Mouse (Mus musculus) small intestine, adult 2 months (tissue): ENCODE results near the gene Reln. TPM values are rescaled to one million over a fixed set of nuclear protein-coding genes. Genes with fewer than 3 reads are reported as not detected.
A peak's percentile ranks its signal among the peaks of the same experiment; 100 is the strongest.

Experiments
- H3K27ac ChIP-seq: fragments of 200-500 bp; 2 replicates; pipeline ENCODE4 v1.5.1; 2012; ENCODE audit warnings: low read depth, low read length, control low read depth, inconsistent platforms; ENCODE audit not compliant: insufficient read depth
- H3K27me3 ChIP-seq: fragments of 200-500 bp; 2 replicates; pipeline ENCODE4 v1.6.1; 2012; ENCODE audit warnings: mild to moderate bottlenecking, moderate library complexity, low read length, inconsistent platforms; ENCODE audit not compliant: control insufficient read depth, insufficient read depth
- H3K36me3 ChIP-seq: fragments of 200-500 bp; 2 replicates; pipeline ENCODE4 v1.6.1; 2012; ENCODE audit warnings: mild to moderate bottlenecking, low read length, control low read depth, inconsistent platforms; ENCODE audit not compliant: control insufficient read depth, insufficient read depth
- H3K4me1 ChIP-seq: fragments of 200-500 bp; 2 replicates; pipeline ENCODE4 v1.6.1; 2012; ENCODE audit warnings: low read length, inconsistent platforms, mixed read lengths; ENCODE audit not compliant: control insufficient read depth, insufficient read depth, insufficient read length
- H3K4me3 ChIP-seq: fragments of 200-500 bp; 2 replicates; pipeline ENCODE4 v1.5.1; 2012; ENCODE audit warnings: low read depth, mild to moderate bottlenecking, control low read depth, inconsistent platforms, low read length, moderate library complexity
- CTCF ChIP-seq: fragments of 200-500 bp; IDR thresholded peaks from 2 replicates; pipeline ENCODE4 v1.5.1; 2012; ENCODE audit warnings: low read depth, mild to moderate bottlenecking, control low read depth, inconsistent platforms, low read length, moderate library complexity, mixed read lengths; ENCODE audit not compliant: insufficient replicate concordance, insufficient read length; ENCODE audit errors: extremely low read depth
- POLR2A ChIP-seq: fragments of 200-500 bp; IDR thresholded peaks from 2 replicates; pipeline ENCODE4 v1.6.1; 2012; ENCODE audit warnings: low read depth, mild to moderate bottlenecking, control low read depth, inconsistent platforms, low read length, moderate library complexity
- WGBS: fragments of 180-500 bp; shearing (Covaris S2); methylation state at CpG from one replicate; pipeline ENCODE4 v1.1.7; 2018; 5-methylcytosine and 5-hydroxymethylcytosine counted together
- polyA plus RNA-seq: library from polyadenylated mRNA; depleted of rRNA; stranded (reverse); fragments of >200 nt; gene quantifications from 2 replicates; pipeline ENCODE4 v1.2.3, GENCODE M21; 2012

Gene Reln
- polyA plus RNA-seq, 1 experiment: 15.3 TPM

DNA sequence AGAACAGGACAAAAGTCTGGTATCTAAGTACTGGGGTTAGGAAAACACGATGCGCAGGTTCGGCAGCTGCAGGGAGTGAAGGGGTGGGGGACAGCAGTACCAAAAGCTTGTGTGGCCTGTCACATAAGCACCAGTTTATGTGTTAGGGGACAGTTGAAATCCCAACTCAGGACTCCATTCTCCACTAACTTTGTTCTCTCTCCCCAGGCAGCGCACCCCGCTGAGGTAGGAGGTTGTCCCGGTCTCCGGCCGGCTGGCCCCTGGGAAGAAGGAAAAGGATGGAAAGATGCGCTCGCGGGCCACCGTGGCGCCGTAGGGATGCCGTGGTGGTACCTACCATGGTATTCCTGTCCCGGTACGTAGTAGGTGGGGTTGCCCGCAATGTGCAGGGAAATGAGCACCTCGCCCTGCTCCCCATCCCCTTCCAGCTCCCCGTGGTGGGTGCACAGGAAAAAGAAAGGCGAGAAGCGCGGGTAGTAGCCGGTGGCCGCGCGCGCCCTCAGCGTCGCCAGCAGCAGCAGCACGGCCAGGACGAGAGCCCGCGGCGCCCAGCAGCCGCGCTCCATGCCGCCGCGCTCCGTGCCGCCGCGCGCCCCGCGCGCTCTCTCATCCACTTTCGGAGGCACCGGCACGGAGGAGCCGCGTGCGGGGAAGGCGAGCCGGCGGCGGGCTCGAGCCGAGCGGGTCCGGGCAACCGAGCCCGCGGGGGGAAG lies 503 bp downstream of the Reln start:
- peaks cover 23% of the 10 kb centered on the region for H3K27me3 ChIP-seq
- H3K4me3 ChIP-seq: peak overlapping the region; percentile 47
- H3K36me3 ChIP-seq: no peaks in the 10 kb centered on the region
- TF ChIP-seq CTCF: no peak
- TF ChIP-seq POLR2A: no peak
- no peaks in the 10 kb centered on the region for H3K4me1 ChIP-seq
- 3% methylated on average over 65 of the region's 65 CpGs for WGBS
- H3K27ac ChIP-seq: no peak overlapping the region

DNA sequence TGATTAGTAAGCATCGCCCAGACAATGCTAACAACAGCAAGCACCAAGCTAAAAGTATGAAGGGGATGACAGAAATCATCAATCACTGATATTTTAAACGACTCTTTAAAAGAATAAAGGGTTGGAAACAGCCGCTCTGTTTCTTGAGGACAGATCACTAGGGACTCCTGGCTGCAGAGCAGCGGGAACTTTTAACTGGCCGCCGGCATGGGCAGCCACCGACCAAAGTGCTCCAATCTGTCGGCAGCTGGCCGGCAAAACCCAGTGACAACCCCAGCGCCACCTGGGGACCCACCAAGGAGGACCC lies 1.0 kb downstream of the Reln start:
- no peak for TF ChIP-seq POLR2A
- TF ChIP-seq CTCF: no peak
- no peak overlapping the region for H3K27ac ChIP-seq
- 4% methylated on average over 10 of the region's 10 CpGs for WGBS
- H3K4me1 ChIP-seq: no peaks in the 10 kb centered on the region
- peaks cover 23% of the 10 kb centered on the region for H3K27me3 ChIP-seq
- H3K4me3 ChIP-seq: peak overlapping the region; percentile 47; the same call in 1 of the 2 replicates
- H3K36me3 ChIP-seq: no peaks in the 10 kb centered on the region

DNA sequence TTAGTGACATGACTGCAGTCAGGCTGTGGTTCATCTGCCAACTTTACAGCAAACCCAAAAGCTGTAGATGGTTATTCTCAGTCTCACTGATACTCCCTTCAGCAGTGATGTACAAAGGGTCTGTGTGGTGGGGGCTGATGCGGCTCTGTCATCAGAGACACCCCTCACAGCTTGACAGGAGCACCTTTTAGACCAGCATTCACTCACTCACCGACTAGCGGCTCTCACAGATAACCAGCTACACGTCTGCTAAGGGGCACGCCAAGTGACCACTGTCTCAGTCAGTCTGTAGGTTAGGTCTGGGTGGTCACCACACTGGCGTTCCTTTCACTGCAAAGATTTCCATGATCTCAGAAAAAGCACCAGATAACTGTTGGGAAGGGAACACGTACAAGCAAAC lies 2.0 kb downstream of the Reln start:
- TF ChIP-seq POLR2A: no peak
- no peak for TF ChIP-seq CTCF
- Histone ChIP-seq H3K4me3 (no peak overlapping the region), H3K4me1 (no peaks in the 10 kb centered on the region), H3K27ac (no peak overlapping the region), H3K36me3 (no peaks in the 10 kb centered on the region), H3K27me3 (peaks cover 23% of the 10 kb centered on the region)
- WGBS: 65% methylated on average over 7 of the region's 7 CpGs

DNA sequence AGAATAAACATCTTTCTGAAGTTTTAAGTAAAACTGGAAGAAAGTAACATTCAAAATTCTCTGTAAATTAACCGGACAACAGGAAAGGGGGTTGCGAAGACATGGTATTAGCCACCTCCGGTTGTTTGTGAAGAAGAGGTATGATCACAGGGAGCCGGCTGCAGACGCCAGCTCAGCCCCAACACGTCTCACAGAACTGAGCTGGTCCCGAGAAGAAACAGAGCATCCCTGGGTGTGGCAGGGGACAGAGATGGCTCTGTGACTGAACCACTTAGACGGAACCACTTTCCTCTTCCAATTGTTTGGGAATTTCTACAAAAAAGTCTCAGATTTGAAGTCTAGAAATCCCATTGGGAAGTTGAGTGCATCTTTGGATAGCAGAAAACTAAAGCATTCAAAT lies 3.5 kb downstream of the Reln start:
- Histone ChIP-seq H3K27me3 (peaks cover 21% of the 10 kb centered on the region), H3K36me3 (no peaks in the 10 kb centered on the region), H3K4me1 (no peaks in the 10 kb centered on the region), H3K27ac (no peak overlapping the region), H3K4me3 (no peak overlapping the region)
- no peak for TF ChIP-seq CTCF
- no peak for TF ChIP-seq POLR2A
- 85% methylated on average over 8 of the region's 8 CpGs for WGBS

DNA sequence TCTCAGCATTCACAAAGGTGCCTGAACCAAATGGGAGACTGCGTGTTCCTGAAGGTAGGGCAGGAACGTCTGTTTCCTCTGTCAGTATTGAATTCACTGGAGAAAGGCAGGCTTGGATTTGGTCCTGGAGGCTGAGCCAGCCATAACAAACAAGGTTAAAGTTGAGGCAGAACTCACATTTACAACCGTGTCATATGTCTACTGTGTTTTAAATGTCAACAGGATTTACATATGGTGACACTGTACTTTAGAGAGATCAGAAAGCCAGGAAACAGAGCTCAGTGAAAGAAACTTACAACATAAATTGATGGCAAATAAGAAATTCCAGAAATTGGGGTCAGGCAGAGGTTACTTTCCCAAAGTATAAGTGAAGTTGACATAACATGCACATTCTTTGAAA lies 9.1 kb downstream of the Reln start:
- Histone ChIP-seq H3K36me3 (no peaks in the 10 kb centered on the region), H3K4me1 (no peaks in the 10 kb centered on the region), H3K27ac (no peak overlapping the region), H3K4me3 (no peak overlapping the region), H3K27me3 (no peaks in the 10 kb centered on the region)
- TF ChIP-seq CTCF: no peak
- 60% methylated on average over 3 of the region's 3 CpGs for WGBS

DNA sequence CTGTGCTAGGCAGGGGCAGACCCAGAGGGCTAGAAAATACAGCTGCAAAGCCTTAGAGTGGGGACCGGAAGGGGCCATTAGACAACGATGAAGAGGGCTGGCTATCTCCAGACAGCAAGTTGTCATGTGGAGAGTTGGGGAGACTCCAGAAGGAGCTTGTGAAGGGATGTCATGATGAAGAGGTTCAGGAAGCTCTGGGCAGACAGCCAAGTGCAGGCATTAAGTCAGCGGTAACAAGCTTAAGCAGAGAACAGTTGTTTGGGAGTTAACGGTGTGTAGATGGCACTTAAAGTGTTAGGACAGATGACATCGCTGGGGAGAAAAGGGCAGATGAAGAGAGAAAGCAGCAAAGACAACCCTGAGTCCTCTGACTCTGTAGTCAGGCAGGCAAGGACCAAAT lies 13.7 kb downstream of the Reln start:
- Histone ChIP-seq H3K27me3 (no peaks in the 10 kb centered on the region), H3K4me1 (no peaks in the 10 kb centered on the region), H3K36me3 (no peaks in the 10 kb centered on the region), H3K27ac (no peak overlapping the region), H3K4me3 (no peak overlapping the region)
- TF ChIP-seq CTCF (no peak), POLR2A (no peak)
- 67% methylated on average over 5 of the region's 5 CpGs for WGBS

DNA sequence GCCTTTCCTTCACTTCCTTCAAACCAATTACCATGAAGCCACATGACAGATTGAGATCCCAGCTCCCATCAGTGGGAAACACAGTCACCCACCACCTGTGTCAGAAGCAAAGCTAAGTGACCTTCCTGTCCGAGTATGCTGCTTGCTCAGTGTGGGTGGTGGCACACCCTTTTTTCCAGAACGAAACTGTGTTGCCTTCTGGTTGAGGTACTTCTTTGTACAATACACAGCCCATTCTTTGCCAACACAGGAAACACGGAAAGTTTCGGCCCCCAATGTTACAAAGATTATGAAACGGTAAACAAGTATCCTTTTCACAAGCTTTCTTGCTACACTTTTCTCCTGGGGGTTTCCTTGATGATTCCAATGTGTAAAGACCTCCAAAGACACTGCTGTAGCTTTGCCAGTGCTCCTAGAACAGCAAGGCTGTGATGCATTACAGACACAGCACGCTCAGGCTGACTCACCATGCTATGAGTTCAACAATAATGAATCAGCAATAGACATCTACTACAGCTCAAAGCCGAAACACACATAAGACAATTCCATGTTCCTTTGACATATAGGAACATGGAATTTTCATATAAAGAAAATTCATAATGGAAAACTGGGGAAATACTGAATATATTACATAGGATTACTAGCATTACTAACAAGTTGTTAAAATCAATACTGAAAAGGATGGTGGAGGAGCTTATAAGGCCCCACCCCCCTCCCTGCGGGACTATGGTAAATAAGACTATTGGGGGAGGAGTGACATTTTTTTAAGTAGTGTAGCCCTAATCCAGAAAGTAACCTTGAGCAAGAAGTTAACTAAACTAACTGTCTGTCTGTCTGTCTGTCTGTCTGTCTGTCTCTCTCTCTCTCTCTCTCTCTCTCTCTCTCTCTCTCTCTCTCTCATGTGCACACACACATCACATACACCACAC lies 15.8 kb downstream of the Reln start:
- Histone ChIP-seq H3K4me3 (no peak overlapping the region), H3K4me1 (no peaks in the 10 kb centered on the region), H3K36me3 (no peaks in the 10 kb centered on the region), H3K27ac (no peak overlapping the region), H3K27me3 (no peaks in the 10 kb centered on the region)
- TF ChIP-seq CTCF (no peak), POLR2A (no peak)
- 67% methylated on average over 8 of the region's 8 CpGs for WGBS
